Mouse (Mus musculus): Measurements from ENCODE around the gene Fhl1. TPM values are rescaled to one million over a fixed set of nuclear protein-coding genes. Genes with fewer than 3 reads are reported as not detected.

Gene Fhl1
- total and polyA plus RNA-seq, 2 experiments from 2014 or later: 189 to 198 TPM

DNA sequence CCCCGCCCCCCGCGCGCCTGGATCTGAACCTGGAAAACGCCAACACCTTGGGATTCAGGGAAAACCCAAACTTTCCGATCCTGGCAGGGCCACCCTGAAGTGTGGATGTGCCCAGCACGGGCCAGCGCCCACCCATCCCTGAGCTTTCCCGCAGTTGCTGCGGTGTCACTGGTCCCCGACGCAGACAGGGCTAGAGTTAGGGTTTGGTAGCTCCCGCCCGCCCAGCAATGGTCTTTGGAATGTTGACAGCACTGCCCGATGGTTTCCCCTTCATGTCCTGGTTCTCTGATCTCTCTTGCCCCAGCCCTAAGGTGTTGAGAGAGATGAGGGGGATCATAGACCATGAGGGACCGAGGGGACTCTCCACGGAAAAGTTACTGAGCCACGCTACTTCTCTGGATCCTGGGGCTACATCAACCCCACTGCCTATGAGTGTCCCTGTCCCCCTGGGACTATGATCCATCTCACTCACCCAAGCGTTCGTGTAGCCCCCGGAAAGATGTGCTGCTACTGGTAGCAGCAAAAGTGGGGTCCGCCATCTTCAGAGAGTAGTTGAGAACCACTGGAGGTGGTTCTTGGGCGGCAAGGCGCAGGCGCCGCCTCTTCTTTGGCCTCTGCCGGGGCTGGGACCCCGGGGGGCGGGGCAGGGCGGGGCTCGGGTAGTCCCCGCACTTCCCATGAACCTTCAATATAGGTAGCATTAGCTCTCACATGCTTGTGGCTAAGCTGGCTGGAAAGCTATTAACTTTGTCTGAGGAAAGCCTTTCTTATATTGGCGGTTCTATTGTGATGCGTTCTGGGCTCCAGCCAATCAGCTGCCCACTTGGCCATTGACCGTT lies 90.4 kb downstream of the Fhl1 start, which contains the start of gene Map7d3:
Map7d3 (minus strand) TSS at position 562 of the 839 bp plus-strand sequence.
- H3K36me3 ChIP-seq (ENCODE audit: insufficient read depth, low read length): no peaks in the 10 kb centered on the region
- 0 out of 2 replicates have a peak, but pooled peaks have one; percentile 21 for ATAC-seq
- H3K9ac ChIP-seq (replicated peaks; ENCODE audit: low read length): no peak within 1 kb of the TSS
- no peak for TF ChIP-seq CTCF (IDR thresholded peaks at IDR 0.05; ENCODE audit: low read depth)
- H3K27ac ChIP-seq: no peak within 1 kb of the TSS
- no peaks in the 10 kb centered on the region for H3K27me3 ChIP-seq (ENCODE audit: insufficient read depth, low read length)
- H3K4me2 ChIP-seq (ENCODE audit: low read depth, low read length): peak within 1 kb of the TSS; percentile 67
- H3K4me3 ChIP-seq (ENCODE audit: low read length): peak within 1 kb of the TSS; percentile 40
- no peaks in the 10 kb centered on the region for H3K4me1 ChIP-seq (ENCODE audit: insufficient read depth, low read length)
- peak; percentile 13 for DNase-seq (ENCODE audit: low spot score)
- WGBS: 29% methylated on average over 35 of the region's 35 CpGs
- no peaks in the 10 kb centered on the region for H3K9me3 ChIP-seq (ENCODE audit: low read length)

DNA sequence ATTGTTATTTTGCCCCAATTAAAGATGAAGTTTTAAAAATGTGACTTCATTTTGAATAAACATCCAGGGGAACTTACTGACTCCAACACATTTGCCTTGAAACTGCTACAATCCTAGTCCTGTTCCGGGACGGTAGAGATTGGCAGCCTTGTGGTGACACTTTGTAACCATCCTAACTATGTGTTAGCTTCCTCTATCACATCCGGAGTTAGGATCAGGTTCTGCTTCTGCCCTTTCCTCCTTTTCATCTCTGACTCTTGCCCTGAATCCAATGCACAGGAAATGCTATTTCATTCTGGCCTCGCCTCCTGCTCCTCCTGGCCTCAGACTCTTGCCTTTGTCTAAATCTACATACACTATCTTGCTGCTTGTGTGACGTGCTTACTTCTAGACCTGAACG lies 95.9 kb downstream of the Fhl1 start:
- Histone ChIP-seq H3K4me1 (ENCODE audit: insufficient read depth, low read length) (no peaks in the 10 kb centered on the region), H3K27me3 (ENCODE audit: insufficient read depth, low read length) (no peaks in the 10 kb centered on the region), H3K27ac (no peak overlapping the region), H3K9me3 (ENCODE audit: low read length) (no peaks in the 10 kb centered on the region), H3K36me3 (ENCODE audit: insufficient read depth, low read length) (no peaks in the 10 kb centered on the region), H3K4me2 (ENCODE audit: low read depth, low read length) (no peak overlapping the region), H3K4me3 (ENCODE audit: low read length) (no peak overlapping the region), H3K9ac (replicated peaks; ENCODE audit: low read length) (no peak overlapping the region)
- DNase-seq (ENCODE audit: low spot score) (no peak), ATAC-seq (no peak)
- WGBS: 81% methylated on average over 6 of the region's 6 CpGs
- TF ChIP-seq CTCF (IDR thresholded peaks at IDR 0.05; ENCODE audit: low read depth): no peak

DNA sequence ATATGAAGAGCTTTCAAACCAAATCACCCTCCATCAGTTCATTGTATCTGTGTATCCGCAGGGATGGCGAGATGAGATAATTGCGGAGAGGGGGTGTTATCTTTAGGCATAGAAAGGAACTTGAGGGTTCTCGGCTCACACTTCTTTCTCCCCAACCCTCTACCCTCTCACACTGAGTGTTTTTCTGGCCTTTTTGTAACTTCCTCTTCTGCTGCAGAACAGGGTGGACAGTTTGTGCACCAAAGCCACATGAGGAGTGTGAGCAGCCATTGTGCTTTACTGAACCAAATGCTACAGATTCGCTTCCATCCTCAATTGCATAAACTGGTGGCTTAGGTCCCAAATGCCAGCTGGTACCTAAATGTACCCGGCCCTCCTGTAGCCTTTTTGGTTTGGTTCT lies 104.3 kb downstream of the Fhl1 start:
- WGBS: 90% methylated on average over 6 of the region's 6 CpGs
- ATAC-seq (no peak), DNase-seq (ENCODE audit: low spot score) (no peak)
- no peak overlapping the region for H3K27ac ChIP-seq
- H3K36me3 ChIP-seq (ENCODE audit: insufficient read depth, low read length): no peaks in the 10 kb centered on the region
- H3K4me3 ChIP-seq (ENCODE audit: low read length): no peak overlapping the region
- H3K27me3 ChIP-seq (ENCODE audit: insufficient read depth, low read length): no peaks in the 10 kb centered on the region
- no peaks in the 10 kb centered on the region for H3K9me3 ChIP-seq (ENCODE audit: low read length)
- H3K4me1 ChIP-seq (ENCODE audit: insufficient read depth, low read length): no peaks in the 10 kb centered on the region
- no peak for TF ChIP-seq CTCF (IDR thresholded peaks at IDR 0.05; ENCODE audit: low read depth)
- no peak overlapping the region for H3K9ac ChIP-seq (replicated peaks; ENCODE audit: low read length)
- no peak overlapping the region for H3K4me2 ChIP-seq (ENCODE audit: low read depth, low read length)

DNA sequence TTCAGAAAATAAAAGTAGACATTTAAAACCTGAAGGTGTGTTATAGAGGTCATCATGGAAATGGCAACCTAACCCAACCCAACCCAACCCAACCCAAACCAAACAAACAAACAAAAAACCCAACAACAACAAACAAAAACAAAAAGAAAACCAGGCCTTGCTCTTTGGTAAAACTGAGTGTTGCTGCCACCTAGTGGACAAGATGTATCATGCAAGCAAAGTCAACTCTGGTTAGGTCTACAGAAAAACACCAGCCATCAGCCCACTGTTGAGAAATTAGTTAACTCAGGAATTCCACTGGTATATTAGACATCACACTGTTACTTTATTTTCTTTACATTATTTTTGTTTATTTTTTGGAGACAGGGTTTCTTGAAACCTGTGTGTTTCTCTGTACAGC lies 107.8 kb downstream of the Fhl1 start:
- Histone ChIP-seq H3K4me3 (ENCODE audit: low read length) (no peak overlapping the region), H3K4me2 (ENCODE audit: low read depth, low read length) (no peak overlapping the region), H3K9ac (replicated peaks; ENCODE audit: low read length) (no peak overlapping the region), H3K27ac (no peak overlapping the region), H3K36me3 (ENCODE audit: insufficient read depth, low read length) (no peaks in the 10 kb centered on the region), H3K27me3 (ENCODE audit: insufficient read depth, low read length) (no peaks in the 10 kb centered on the region), H3K9me3 (ENCODE audit: low read length) (no peaks in the 10 kb centered on the region), H3K4me1 (ENCODE audit: insufficient read depth, low read length) (no peaks in the 10 kb centered on the region)
- peak; percentile 79 for TF ChIP-seq CTCF (IDR thresholded peaks at IDR 0.05; ENCODE audit: low read depth)
- no peak for ATAC-seq
- DNase-seq (ENCODE audit: low spot score): peak; percentile 65

DNA sequence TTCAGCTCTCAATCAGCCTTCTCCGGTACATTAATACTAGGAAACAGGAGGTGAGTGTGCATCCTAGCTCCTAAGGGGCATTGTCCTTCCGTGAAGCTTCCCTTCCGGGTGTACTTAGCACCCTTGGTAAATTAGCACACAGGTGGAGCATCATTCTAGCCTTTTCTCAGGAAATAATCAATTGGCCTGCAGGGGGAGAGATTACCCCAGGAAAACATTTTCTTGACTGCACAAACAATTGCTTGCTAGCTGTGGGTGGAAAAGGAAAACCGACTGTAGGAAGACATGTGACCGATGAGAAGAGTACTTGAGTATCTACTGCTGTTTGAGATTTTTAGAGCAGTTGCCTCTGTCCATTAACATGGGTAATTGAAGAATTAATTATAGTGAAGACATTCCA lies 109.7 kb downstream of the Fhl1 start:
- no peak overlapping the region for H3K9ac ChIP-seq (replicated peaks; ENCODE audit: low read length)
- H3K9me3 ChIP-seq (ENCODE audit: low read length): no peaks in the 10 kb centered on the region
- peak; percentile 44 for DNase-seq (ENCODE audit: low spot score)
- no peaks in the 10 kb centered on the region for H3K27me3 ChIP-seq (ENCODE audit: insufficient read depth, low read length)
- no peak overlapping the region for H3K27ac ChIP-seq
- H3K4me1 ChIP-seq (ENCODE audit: insufficient read depth, low read length): no peaks in the 10 kb centered on the region
- H3K4me3 ChIP-seq (ENCODE audit: low read length): no peak overlapping the region
- no peaks in the 10 kb centered on the region for H3K36me3 ChIP-seq (ENCODE audit: insufficient read depth, low read length)
- no peak overlapping the region for H3K4me2 ChIP-seq (ENCODE audit: low read depth, low read length)
- peak; percentile 44; the same call in 1 of the 2 replicates for TF ChIP-seq CTCF (IDR thresholded peaks at IDR 0.05; ENCODE audit: low read depth)
- WGBS: 70% methylated on average over 5 of the region's 5 CpGs
- no peak for ATAC-seq

Other genes starting within 250 kb of the Fhl1 start
- not detected in 2 replicates for gene Gm10477, start 207.0 kb upstream of the Fhl1 start, total RNA-seq (2014; rRNA removed)
- not detected in 2 replicates for gene Gm10477, start 207.0 kb upstream of the Fhl1 start, polyA plus RNA-seq (2015; fragmentation: Nextera tagmentation; extraction: Ambion mirVana)
- not detected in 2 replicates for gene Gm648, start 182.2 kb upstream of the Fhl1 start, total RNA-seq (2014; rRNA removed)
- gene Gm648, start 182.2 kb upstream of the Fhl1 start, polyA plus RNA-seq (2015; fragmentation: Nextera tagmentation; extraction: Ambion mirVana): not detected in 2 replicates
- gene Mmgt1, start 133.7 kb upstream of the Fhl1 start, total RNA-seq (2014; rRNA removed): 61.9 and 67.7 TPM in 2 replicates
- 38.6 and 39.5 TPM in 2 replicates for gene Mmgt1, start 133.7 kb upstream of the Fhl1 start, polyA plus RNA-seq (2015; fragmentation: Nextera tagmentation; extraction: Ambion mirVana)
- 78.7 and 84.0 TPM in 2 replicates for gene Slc9a6, start 122.0 kb upstream of the Fhl1 start, total RNA-seq (2014; rRNA removed)
- gene Slc9a6, start 122.0 kb upstream of the Fhl1 start, polyA plus RNA-seq (2015; fragmentation: Nextera tagmentation; extraction: Ambion mirVana): 53.3 and 59.2 TPM in 2 replicates
- not detected in 2 replicates for gene Map7d3, start 90.5 kb downstream of the Fhl1 start, total RNA-seq (2014; rRNA removed)
- 0.68 and 1.6 TPM in 2 replicates for gene Map7d3, start 90.5 kb downstream of the Fhl1 start, polyA plus RNA-seq (2015; fragmentation: Nextera tagmentation; extraction: Ambion mirVana)
- gene Adgrg4, start 138.4 kb downstream of the Fhl1 start, total RNA-seq (2014; rRNA removed): not detected in 2 replicates
- gene Adgrg4, start 138.4 kb downstream of the Fhl1 start, polyA plus RNA-seq (2015; fragmentation: Nextera tagmentation; extraction: Ambion mirVana): not detected in 2 replicates